ENCODE assay signal across 18 mouse cellular contexts in the genomic region with DNA sequence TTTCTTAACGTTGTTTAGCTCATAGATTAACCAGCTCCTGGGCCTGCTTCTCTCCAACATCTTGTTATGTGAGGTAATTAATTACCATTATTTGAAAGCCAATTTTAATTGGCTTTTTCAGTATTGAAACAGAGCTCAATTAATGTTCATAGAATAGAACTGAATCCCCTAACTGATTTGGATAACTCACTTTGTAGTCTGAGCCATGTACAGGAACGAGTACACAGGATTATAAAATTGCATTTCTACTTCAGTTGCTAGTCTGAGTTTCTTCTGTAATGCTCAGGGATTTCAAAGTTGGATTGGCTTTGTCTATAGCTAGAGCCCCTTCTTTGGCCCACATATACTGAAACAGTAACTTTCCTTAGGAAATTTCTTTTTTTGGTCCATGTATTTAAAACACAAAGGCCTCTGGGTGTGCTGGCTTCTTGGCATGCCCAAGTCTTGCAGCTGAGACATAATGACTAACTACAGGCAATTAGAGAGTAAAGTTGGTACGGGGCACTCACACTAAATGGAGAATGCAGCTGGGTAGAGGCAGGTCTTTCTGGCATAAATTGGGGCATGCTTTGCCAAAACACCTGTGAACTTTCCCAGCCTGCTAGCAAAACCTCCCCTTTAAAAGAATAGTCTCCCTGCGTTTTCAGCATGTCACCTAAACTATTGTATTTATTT.
DNase-seq lines count a peak whose midpoint lies in the region; ATAC-seq lines count a peak whose summit lies in the region.
"Had no signal": no experiment of that assay in that cellular context is flagged by ENCODE, and none has a peak within 500 bp of the region (broad histone marks: within the 10 kb centered on the region; RNA-seq: fewer than 3 reads in every experiment).

No protein-coding gene starts in this region.

- no peak overlapping the region for H3K9ac ChIP-seq in forebrain, embryonic 11.5 days (ENCODE audit: low read length)
- H3K9ac ChIP-seq in kidney, embryonic 14.5 days (ENCODE audit: low read depth, low read length) = no peak overlapping the region
- no peak overlapping the region for H3K9ac ChIP-seq in forebrain, embryonic 15.5 days (replicated peaks)
- H3K9ac ChIP-seq: embryonic facial prominence, embryonic 15.5 days; heart, embryonic 12.5 days; hindbrain, embryonic 15.5 days had no signal

- 59% methylated on average over 4 of the region's 4 CpGs for WGBS in forebrain, embryonic 11.5 days
- WGBS in forebrain, embryonic 10.5 days = 76% methylated on average over 4 of the region's 4 CpGs
- WGBS in kidney, embryonic 14.5 days = 76% methylated on average over 4 of the region's 4 CpGs
- 28% methylated on average over 4 of the region's 4 CpGs for WGBS in forebrain, embryonic 15.5 days

- no peak for DNase-seq in forebrain, embryonic 11.5 days (ENCODE audit: low spot score)
- DNase-seq in forebrain, embryonic 10.5 days (ENCODE audit: extremely low spot score, low spot score) = no peak
- DNase-seq in kidney, adult 9 months = peak; percentile 9
- DNase-seq in adrenal gland, adult 2 months = no peak
- no peak for DNase-seq in spleen, postnatal 36 days (ENCODE audit: low spot score in 2 of 2)
- DNase-seq: adrenal gland, postnatal 14 days; cerebellum, adult 2 months; embryo, embryonic 11 days; gastrocnemius, adult 2 months; gastrocnemius, postnatal 25 days had no signal

- no peak overlapping the region for H3K27ac ChIP-seq in forebrain, embryonic 11.5 days (ENCODE audit: low read depth, low read length)
- H3K27ac ChIP-seq in forebrain, embryonic 10.5 days = no peak overlapping the region
- H3K27ac ChIP-seq in kidney, embryonic 14.5 days (ENCODE audit: low read depth, low read length) = no peak overlapping the region
- H3K27ac ChIP-seq in forebrain, embryonic 15.5 days (replicated peaks) = no peak overlapping the region
- H3K27ac ChIP-seq: embryonic facial prominence, embryonic 15.5 days; gastrocnemius, adult 2 months; hindbrain, embryonic 15.5 days had no signal

- H3K4me3 ChIP-seq in forebrain, embryonic 11.5 days (ENCODE audit: low read depth, low read length) = no peak overlapping the region
- H3K4me3 ChIP-seq in forebrain, embryonic 10.5 days = no peak overlapping the region
- H3K4me3 ChIP-seq in kidney, embryonic 14.5 days (ENCODE audit: low read length) = no peak overlapping the region
- H3K4me3 ChIP-seq in forebrain, embryonic 15.5 days = no peak overlapping the region
- H3K4me3 ChIP-seq: embryonic facial prominence, embryonic 15.5 days; erythroblast, embryonic 14.5 days; gastrocnemius, adult 2 months; heart, embryonic 12.5 days; hindbrain, embryonic 15.5 days had no signal

- no peaks in the 10 kb centered on the region for H3K9me3 ChIP-seq in forebrain, embryonic 11.5 days (ENCODE audit: control insufficient read depth, low read length)
- H3K9me3 ChIP-seq in forebrain, embryonic 10.5 days = no peaks in the 10 kb centered on the region
- no peaks in the 10 kb centered on the region for H3K9me3 ChIP-seq in kidney, embryonic 14.5 days (ENCODE audit: control insufficient read depth, low read length)
- H3K9me3 ChIP-seq in forebrain, embryonic 15.5 days = no peaks in the 10 kb centered on the region
- H3K9me3 ChIP-seq: embryonic facial prominence, embryonic 15.5 days; heart, embryonic 12.5 days; hindbrain, embryonic 15.5 days had no signal

- peak; percentile 57; the same call in 1 of the 2 replicates for ATAC-seq in forebrain, embryonic 11.5 days (replicated peaks; ENCODE audit: low FRiP score)
- ATAC-seq in kidney, embryonic 14.5 days (ENCODE audit: low FRiP score, low TSS enrichment) = no peak
- peak; percentile 59 for ATAC-seq in forebrain, embryonic 15.5 days (replicated peaks)
- ATAC-seq: inflammation-experienced regulatory T-cells, adult 6 months; intestine, postnatal 0 days had no signal

- no peak overlapping the region for H3K4me2 ChIP-seq in forebrain, embryonic 11.5 days (ENCODE audit: low read depth, low read length, severe bottlenecking)
- no peak overlapping the region for H3K4me2 ChIP-seq in kidney, embryonic 14.5 days (replicated peaks; ENCODE audit: low read depth, low read length)
- no peak overlapping the region for H3K4me2 ChIP-seq in forebrain, embryonic 15.5 days (replicated peaks)
- H3K4me2 ChIP-seq: embryonic facial prominence, embryonic 15.5 days; heart, embryonic 12.5 days; hindbrain, embryonic 15.5 days had no signal

- H3K27me3 ChIP-seq in forebrain, embryonic 11.5 days (ENCODE audit: control insufficient read depth, insufficient read depth, low read length) = no peaks in the 10 kb centered on the region
- H3K27me3 ChIP-seq in forebrain, embryonic 10.5 days (ENCODE audit: poor library complexity, severe bottlenecking) = no peaks in the 10 kb centered on the region
- no peaks in the 10 kb centered on the region for H3K27me3 ChIP-seq in kidney, embryonic 14.5 days (ENCODE audit: control insufficient read depth, insufficient read depth, low read length)
- no peaks in the 10 kb centered on the region for H3K27me3 ChIP-seq in forebrain, embryonic 15.5 days
- H3K27me3 ChIP-seq: embryonic facial prominence, embryonic 15.5 days; heart, embryonic 12.5 days; hindbrain, embryonic 15.5 days had no signal

- H3K4me1 ChIP-seq in forebrain, embryonic 11.5 days (replicated peaks; ENCODE audit: control insufficient read depth, insufficient read depth, low read length) = no peaks in the 10 kb centered on the region
- H3K4me1 ChIP-seq in forebrain, embryonic 10.5 days = no peaks in the 10 kb centered on the region
- H3K4me1 ChIP-seq in kidney, embryonic 14.5 days (ENCODE audit: control insufficient read depth, insufficient read depth, low read length) = no peaks in the 10 kb centered on the region
- peaks cover 20% of the 10 kb centered on the region; the same call in 1 of the 2 replicates for H3K4me1 ChIP-seq in forebrain, embryonic 15.5 days
- H3K4me1 ChIP-seq: embryonic facial prominence, embryonic 15.5 days; heart, embryonic 12.5 days; hindbrain, embryonic 15.5 days had no signal

- H3K36me3 ChIP-seq in forebrain, embryonic 11.5 days (ENCODE audit: control insufficient read depth, insufficient read depth, low read length) = no peaks in the 10 kb centered on the region
- H3K36me3 ChIP-seq in forebrain, embryonic 10.5 days (replicated peaks) = no peaks in the 10 kb centered on the region
- no peaks in the 10 kb centered on the region for H3K36me3 ChIP-seq in kidney, embryonic 14.5 days (ENCODE audit: control insufficient read depth, insufficient read depth, low read length)
- H3K36me3 ChIP-seq in forebrain, embryonic 15.5 days = no peaks in the 10 kb centered on the region
- H3K36me3 ChIP-seq: embryonic facial prominence, embryonic 15.5 days; heart, embryonic 12.5 days; hindbrain, embryonic 15.5 days had no signal
